Mouse (Mus musculus) pancreas, adult 10 weeks (tissue): ENCODE measurements around the gene Tnfsf14. TPM values are rescaled to one million over a fixed set of nuclear protein-coding genes. Genes with fewer than 3 reads are reported as not detected.

Experiments
- polyA plus RNA-seq: library from polyadenylated mRNA; stranded (reverse); fragments of 350-450 nt; fragmentation: Illumina TruSeq; extraction: RNeasy Lipid Tissue Mini Kit (QIAGEN cat#74804); gene quantifications from one replicate; pipeline ENCODE4 v1.2.3, GENCODE M21; 2015; ENCODE audit warnings: low read depth, low replicate concordance; ENCODE audit not compliant: insufficient read depth

The Tnfsf14 gene
- not detected for polyA plus RNA-seq

DNA sequence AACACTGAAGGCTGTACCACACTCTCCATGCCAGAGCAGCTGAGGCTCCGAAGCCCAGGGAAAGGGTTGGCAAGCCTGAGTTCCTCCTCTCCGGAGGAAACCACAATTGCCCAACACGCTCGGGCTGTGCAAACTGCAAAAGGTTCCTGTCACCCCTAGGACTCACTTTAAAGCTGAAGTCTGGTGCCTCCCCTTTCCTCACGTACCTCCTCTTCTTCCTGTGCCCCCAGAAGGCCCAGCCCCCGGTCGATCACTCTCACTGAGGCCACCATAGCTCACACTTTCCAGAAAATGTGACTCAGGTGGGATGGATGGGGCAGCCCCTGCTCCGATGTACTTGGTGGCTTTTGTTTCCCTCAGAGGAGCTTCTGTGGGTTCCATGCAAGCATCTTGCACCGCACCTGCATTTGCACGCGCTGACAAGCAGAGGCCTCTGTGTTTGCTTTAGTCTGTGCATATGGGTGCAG, at the start of gene Tnfsf14:
Gene Tnfsf14, minus strand, starts transcription at position 137 of the 467 bp plus-strand sequence.

DNA sequence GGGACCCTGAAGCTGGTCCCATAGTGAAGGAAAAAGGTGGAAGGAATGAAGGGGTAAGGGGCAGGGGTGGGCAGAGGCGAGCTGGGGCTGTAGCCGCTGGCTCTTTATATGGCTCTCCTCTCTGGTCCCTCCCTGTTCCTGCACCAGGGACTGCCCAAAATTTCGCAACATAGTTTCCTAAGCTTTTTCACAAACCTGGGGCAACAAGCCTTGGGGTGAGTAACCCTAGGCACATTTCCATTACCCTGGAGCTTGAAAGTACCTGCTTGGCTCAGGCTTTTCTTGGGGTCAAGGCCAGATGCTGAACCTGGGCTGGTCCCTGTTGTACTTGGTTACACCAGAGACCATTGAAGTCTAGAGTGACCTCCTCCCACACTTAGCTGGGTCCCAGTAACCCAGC, 34.0 kb upstream of the Tnfsf14 start, which contains the start of gene C3:
Gene C3, minus strand, starts transcription at position 123 of the 400 bp plus-strand sequence.

DNA sequence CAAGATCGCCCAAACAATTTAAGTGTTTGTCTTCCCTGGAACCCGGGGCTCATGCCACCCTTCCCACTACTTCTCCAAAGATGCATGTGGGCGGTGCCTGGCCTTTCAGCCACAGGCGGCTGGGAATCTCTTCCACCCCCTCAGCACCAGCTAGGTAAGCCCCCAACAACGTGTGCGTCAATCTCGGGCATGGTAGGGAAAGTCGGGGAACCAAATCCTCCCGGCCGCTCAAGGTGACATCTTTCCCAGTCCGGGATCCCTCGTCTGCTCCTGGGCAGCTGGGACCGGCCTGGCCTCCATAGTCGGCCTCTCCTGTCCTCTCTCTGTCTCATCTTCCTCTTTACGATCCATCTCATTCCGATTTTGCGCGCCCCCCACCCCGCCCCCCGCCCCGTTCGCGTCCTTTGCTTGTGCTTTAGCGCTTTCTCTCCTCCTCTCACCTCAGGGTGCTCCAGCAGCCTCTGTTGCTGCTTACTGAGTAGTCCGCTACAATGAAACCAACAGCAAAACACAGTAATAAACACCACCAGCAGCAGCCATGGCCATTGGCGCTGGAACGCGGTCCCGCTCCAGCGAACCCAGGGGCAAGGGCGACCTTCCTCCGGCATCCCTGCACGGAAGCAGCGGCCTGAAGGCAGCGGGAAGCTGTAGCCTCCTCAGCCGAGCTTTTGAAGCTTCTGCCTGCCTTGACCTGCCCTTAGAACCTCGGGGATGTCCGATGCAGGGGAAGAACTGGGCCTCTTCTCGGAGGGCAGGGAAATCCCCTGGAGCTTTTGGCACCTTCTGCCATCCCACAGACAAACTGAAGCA, 44.8 kb downstream of the Tnfsf14 start, which contains the start of gene Cd70:
Gene Cd70, minus strand, starts transcription at position 784 of the 810 bp plus-strand sequence.

Other genes with a start within 250 kb of the Tnfsf14 start
- gene Acer1, start 212.1 kb downstream of the Tnfsf14 start, polyA plus RNA-seq = not detected
- 19.7 TPM for gene Clpp, start 203.9 kb downstream of the Tnfsf14 start, polyA plus RNA-seq
- gene Alkbh7, start 196.8 kb downstream of the Tnfsf14 start, polyA plus RNA-seq = 10.0 TPM
- gene Pspn, start 194.2 kb downstream of the Tnfsf14 start, polyA plus RNA-seq = not detected
- 7.4 TPM for gene Gtf2f1, start 182.9 kb downstream of the Tnfsf14 start, polyA plus RNA-seq
- not detected for gene Gm17949, start 182.7 kb downstream of the Tnfsf14 start, polyA plus RNA-seq
- gene Khsrp, start 162.7 kb downstream of the Tnfsf14 start, polyA plus RNA-seq = 14.1 TPM
- gene Slc25a41, start 152.5 kb downstream of the Tnfsf14 start, polyA plus RNA-seq = not detected
- 20.0 TPM for gene Crb3, start 135.1 kb downstream of the Tnfsf14 start, polyA plus RNA-seq
- 15.4 TPM for gene Slc25a23, start 134.3 kb downstream of the Tnfsf14 start, polyA plus RNA-seq
- gene Dennd1c, start 115.7 kb downstream of the Tnfsf14 start, polyA plus RNA-seq = 3.3 TPM
- 1.5 TPM for gene Tubb4a, start 106.4 kb downstream of the Tnfsf14 start, polyA plus RNA-seq
- 1.3 TPM for gene Tnfsf9, start 88.9 kb downstream of the Tnfsf14 start, polyA plus RNA-seq
- gene Cd70, start 44.4 kb downstream of the Tnfsf14 start, polyA plus RNA-seq = not detected
- 236 TPM for gene C3, start 34.0 kb upstream of the Tnfsf14 start, polyA plus RNA-seq
- 23.7 TPM for gene Gpr108, start 54.3 kb upstream of the Tnfsf14 start, polyA plus RNA-seq
- gene Trip10, start 55.3 kb upstream of the Tnfsf14 start, polyA plus RNA-seq = 19.2 TPM
- gene Vav1, start 84.9 kb upstream of the Tnfsf14 start, polyA plus RNA-seq = 2.0 TPM
- 3.5 TPM for gene Adgre1, start 164.5 kb upstream of the Tnfsf14 start, polyA plus RNA-seq